ENCODE assay signal across 8 mouse cellular contexts in the genomic region with DNA sequence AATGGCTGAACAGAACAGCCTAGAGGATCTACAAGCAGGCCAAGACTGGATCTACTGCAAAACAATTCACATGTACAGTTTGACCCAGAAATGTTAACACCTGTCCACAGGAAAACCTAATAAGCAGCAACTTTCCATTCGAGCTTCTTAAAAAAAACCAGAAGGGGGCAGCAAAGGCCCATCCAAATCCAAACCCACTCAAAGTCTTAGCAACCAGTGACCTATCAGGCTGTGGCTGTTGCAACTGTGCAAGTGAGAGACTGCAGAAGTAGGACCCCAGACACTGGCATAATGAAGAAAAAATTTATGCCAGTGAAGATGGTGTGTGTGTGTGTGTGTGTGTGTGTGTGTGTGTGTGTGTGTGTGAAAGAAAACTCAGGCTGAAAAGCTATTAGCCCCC.
DNase-seq lines count a peak whose midpoint lies in the region; ATAC-seq and TF ChIP-seq lines count a peak whose summit lies in the region.

No protein-coding gene starts in this region.

- H3K27ac ChIP-seq in heart, embryonic 11.5 days (ENCODE audit: low read depth, low read length) = no peak overlapping the region
- no peak overlapping the region for H3K27ac ChIP-seq in ES-E14 (ENCODE audit: insufficient read depth, low read depth, low read length, poor library complexity, severe bottlenecking)

- peak; percentile 89 for DNase-seq in heart, adult 11 months
- peak; percentile 67 for DNase-seq in ES-E14 (ENCODE audit: low read depth, low spot score)
- peak; percentile 77 for DNase-seq in forelimb bud, embryonic 11.5 days (ENCODE audit: low read depth, low spot score)
- peak; percentile 71 to 72 for DNase-seq in kidney, postnatal 36 days
- peak; percentile 78 for DNase-seq in lung, postnatal 36 days
- DNase-seq in splenic B cell, adult 2 months (ENCODE audit: low read depth, low spot score) = peak; percentile 89

- H3K27me3 ChIP-seq in heart, embryonic 11.5 days (ENCODE audit: control insufficient read depth, insufficient read depth, low read length) = no peaks in the 10 kb centered on the region
- H3K27me3 ChIP-seq in splenic B cell, adult 2 months (ENCODE audit: control insufficient read depth, insufficient read depth, low read length, poor library complexity, severe bottlenecking) = no peaks in the 10 kb centered on the region

- no peaks in the 10 kb centered on the region for H3K4me1 ChIP-seq in heart, embryonic 11.5 days (ENCODE audit: control insufficient read depth, insufficient read depth, low read length)
- H3K4me1 ChIP-seq in ES-E14 (ENCODE audit: control insufficient read depth in 2 of 2, insufficient read depth in 2 of 2, low read length in 2 of 2, poor library complexity in 1 of 2) = peaks cover 0 to 3% of the 10 kb centered on the region in 2 experiments; a peak in 1 of 4 replicates

- no peaks in the 10 kb centered on the region for H3K36me3 ChIP-seq in heart, embryonic 11.5 days (ENCODE audit: control insufficient read depth, insufficient read depth, low read length)
- no peaks in the 10 kb centered on the region for H3K36me3 ChIP-seq in ES-E14 (ENCODE audit: control insufficient read depth, insufficient read depth, low read length, poor library complexity, severe bottlenecking)
- no peaks in the 10 kb centered on the region for H3K36me3 ChIP-seq in splenic B cell, adult 2 months (ENCODE audit: control insufficient read depth, insufficient read depth, low read length, poor library complexity, severe bottlenecking)

- in situ Hi-C loops in ES-E14 (cut with MboI; ENCODE audit: low sequenced_read_pairs in 2 of 2, unreplicated experiment in 2 of 2) = loop anchor here in 1 of 2 experiments (10.0 kb wide), 1 partner anchor 112 kb away; no protein-coding TSS in a partner anchor

- 0% methylated on average over 1 of the region's 1 CpGs for WGBS in heart, embryonic 11.5 days (ENCODE audit: insufficient replicate concordance)

- H3K9ac ChIP-seq in heart, embryonic 11.5 days (ENCODE audit: low read depth, low read length) = no peak overlapping the region
- H3K9ac ChIP-seq in ES-E14 (ENCODE audit: insufficient read depth, low read depth, low read length, poor library complexity, severe bottlenecking) = no peak overlapping the region

- no peaks in the 10 kb centered on the region for H3K9me3 ChIP-seq in heart, embryonic 11.5 days (replicated peaks; ENCODE audit: control insufficient read depth, low read length)
- no peaks in the 10 kb centered on the region for H3K9me3 ChIP-seq in ES-E14 (ENCODE audit: control insufficient read depth, insufficient read depth, low read depth, low read length)

- ATAC-seq in heart, embryonic 11.5 days (replicated peaks; ENCODE audit: insufficient number of reproducible peaks, low FRiP score, low TSS enrichment) = no peak
- peak; percentile 57; the same call in 1 of the 2 replicates for ATAC-seq in cerebellum, adult (ENCODE audit: insufficient number of reproducible peaks, low FRiP score, low TSS enrichment)

- H3K4me3 ChIP-seq in heart, embryonic 11.5 days (ENCODE audit: low read depth, low read length) = no peak overlapping the region
- no peak overlapping the region for H3K4me3 ChIP-seq in ES-E14 (ENCODE audit: insufficient read depth in 1 of 2, low read depth in 1 of 2, low read length in 2 of 2, poor library complexity in 1 of 2, severe bottlenecking in 1 of 2)

- no peak overlapping the region for H3K4me2 ChIP-seq in heart, embryonic 11.5 days

TF ChIP-seq in ES-E14, 5 proteins besides CTCF, POLR2A, EP300 and RAD21:
- no peak for TF ChIP-seq CHD2 (IDR thresholded peaks at IDR 0.05; ENCODE audit: low read depth, low read length)
- no peak for TF ChIP-seq MAFK (IDR thresholded peaks at IDR 0.05; ENCODE audit: insufficient read depth, low read depth, low read length)
- peak; percentile 47; the same call in 1 of the 2 replicates for TF ChIP-seq ZC3H11A (IDR thresholded peaks at IDR 0.05; ENCODE audit: borderline replicate concordance, low read depth, low read length)
- TF ChIP-seq HCFC1 (IDR thresholded peaks at IDR 0.05; ENCODE audit: borderline replicate concordance, insufficient read depth, low read length) = no peak
